Mouse (Mus musculus) heart, postnatal 0 days (tissue): ENCODE measurements at regions not wholly inside any gene's neighbourhood (a gene's known extent, or its start where the extent isn't known, plus 50 kb on each side); places are given as distances from the start of the nearest gene placed in this dataset.

Experiments used
- CTCF ChIP-seq: IDR thresholded peaks from 2 replicates; pipeline ENCODE4 v1.5.1; 2016; ENCODE audit warnings: antibody characterized with exemption, control low read depth, low read depth
- EP300 ChIP-seq: IDR thresholded peaks from 2 replicates; pipeline ENCODE4 v1.6.1; 2016; ENCODE audit warnings: antibody characterized with exemption, low read depth

DNA sequence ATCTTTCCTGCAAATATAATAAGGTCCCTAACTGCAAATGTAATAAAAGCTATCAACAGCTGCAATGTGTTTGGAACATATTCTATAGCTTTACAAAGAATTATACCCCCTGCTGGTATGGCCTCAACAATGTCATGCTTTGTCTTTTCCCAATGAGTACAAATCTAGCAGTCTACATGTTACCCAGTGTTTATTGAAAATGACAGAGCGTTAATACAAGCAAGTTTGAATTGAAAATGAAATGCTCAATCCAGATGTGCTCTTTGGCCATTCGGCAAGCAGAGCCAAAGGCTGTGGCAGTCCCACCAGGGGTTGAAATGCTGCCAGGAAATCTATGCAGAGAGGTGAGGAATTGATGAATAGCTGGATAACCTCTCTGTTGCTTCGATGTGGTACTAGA lies 875.1 kb upstream of the Lcorl start:
- TF ChIP-seq CTCF (no peak), EP300 (no peak)
